Mouse (Mus musculus): ENCODE data around the gene Gal3st3. TPM values are rescaled to one million over a fixed set of nuclear protein-coding genes. Genes with fewer than 3 reads are reported as not detected.
A peak's percentile ranks its signal among the peaks of the same experiment; 100 is the strongest.
"Not testable (repeated sequence)": the region's sequence is repeated elsewhere in the genome, so short reads cannot be mapped to it uniquely, and the experiment has no call there.

Gal3st3 gene
- total RNA-seq, 2 experiments from 2014 or later: not detected

GRCm38 (mm10) chr19:5302455-5302854 is 4.3 kb downstream of the Gal3st3 start:
- ATAC-seq (replicated peaks; ENCODE audit: low FRiP score, low TSS enrichment, poor library complexity, severe bottlenecking): peak; percentile 77

- ATAC-seq (replicated peaks; ENCODE audit: low FRiP score, low TSS enrichment, poor library complexity, severe bottlenecking): 0 out of 2 replicates have a peak, but pooled peaks have one; percentile 38
Observed at GRCm38 (mm10) chr19:5306279-5306678, 8.1 kb downstream of the Gal3st3 start.

- ATAC-seq (replicated peaks; ENCODE audit: low FRiP score, low TSS enrichment, poor library complexity, severe bottlenecking): no peak
Observed at GRCm38 (mm10) chr19:5306968-5307734, 9.0 kb downstream of the Gal3st3 start.

GRCm38 (mm10) chr19:5309025-5309424 is 10.9 kb downstream of the Gal3st3 start:
- ATAC-seq (replicated peaks; ENCODE audit: low FRiP score, low TSS enrichment, poor library complexity, severe bottlenecking): no peak

- ATAC-seq (replicated peaks; ENCODE audit: low FRiP score, low TSS enrichment, poor library complexity, severe bottlenecking): no peak
Observed at GRCm38 (mm10) chr19:5313189-5313588, 15.1 kb downstream of the Gal3st3 start.

- no peak; the same call in 1 of the 2 replicates for ATAC-seq (replicated peaks; ENCODE audit: low FRiP score, low TSS enrichment, poor library complexity, severe bottlenecking)
Observed at GRCm38 (mm10) chr19:5323801-5324200, 25.7 kb downstream of the Gal3st3 start.

GRCm38 (mm10) chr19:5327970-5328369 is 29.8 kb downstream of the Gal3st3 start:
- ATAC-seq (replicated peaks; ENCODE audit: low FRiP score, low TSS enrichment, poor library complexity, severe bottlenecking): no peak

GRCm38 (mm10) chr19:5334741-5335140 is 36.6 kb downstream of the Gal3st3 start:
- ATAC-seq (replicated peaks; ENCODE audit: low FRiP score, low TSS enrichment, poor library complexity, severe bottlenecking): no peak

GRCm38 (mm10) chr19:5335441-5335840 is 37.3 kb downstream of the Gal3st3 start, which contains the start of gene Catsper1:
Gene Catsper1, plus strand, starts transcription at chr19:5335741.
- ATAC-seq (replicated peaks; ENCODE audit: low FRiP score, low TSS enrichment, poor library complexity, severe bottlenecking): no peak

GRCm38 (mm10) chr19:5337975-5338374 is 39.8 kb downstream of the Gal3st3 start:
- ATAC-seq (replicated peaks; ENCODE audit: low FRiP score, low TSS enrichment, poor library complexity, severe bottlenecking): peak; percentile 78

- ATAC-seq (replicated peaks; ENCODE audit: low FRiP score, low TSS enrichment, poor library complexity, severe bottlenecking): no peak
Observed at GRCm38 (mm10) chr19:5341360-5341759, 43.2 kb downstream of the Gal3st3 start.

GRCm38 (mm10) chr19:5345297-5346131 is 47.4 kb downstream of the Gal3st3 start:
- no peak for ATAC-seq (replicated peaks; ENCODE audit: low FRiP score, low TSS enrichment, poor library complexity, severe bottlenecking)

GRCm38 (mm10) chr19:5348064-5348463 is 49.9 kb downstream of the Gal3st3 start:
- no peak for ATAC-seq (replicated peaks; ENCODE audit: low FRiP score, low TSS enrichment, poor library complexity, severe bottlenecking)

GRCm38 (mm10) chr19:5348526-5349501 is 50.7 kb downstream of the Gal3st3 start:
- peak; percentile 71 for ATAC-seq (replicated peaks; ENCODE audit: low FRiP score, low TSS enrichment, poor library complexity, severe bottlenecking)

GRCm38 (mm10) chr19:5349502-5349873 is 51.4 kb downstream of the Gal3st3 start, which contains the start of gene Cst6:
Gene Cst6, minus strand, starts transcription at chr19:5349574.
- not testable (repeated sequence) for ATAC-seq (replicated peaks; ENCODE audit: low FRiP score, low TSS enrichment, poor library complexity, severe bottlenecking)

- ATAC-seq (replicated peaks; ENCODE audit: low FRiP score, low TSS enrichment, poor library complexity, severe bottlenecking): no peak
Observed at GRCm38 (mm10) chr19:5353609-5354008, 55.5 kb downstream of the Gal3st3 start.

GRCm38 (mm10) chr19:5356080-5356479 is 57.9 kb downstream of the Gal3st3 start:
- no peak for ATAC-seq (replicated peaks; ENCODE audit: low FRiP score, low TSS enrichment, poor library complexity, severe bottlenecking)

All from megakaryocyte-erythroid progenitor cell, adult 5-6 weeks (primary cell).